Mouse (Mus musculus) MEL (cell line): ENCODE measurements around the gene Slc46a2. TPM values are rescaled to one million over a fixed set of nuclear protein-coding genes. Genes with fewer than 3 reads are reported as not detected.

ENCODE experiments used
- DNase-seq: peaks from one replicate; pipeline ENCODE4 v3.0.0; 2011; ENCODE audit warnings: low read depth, low spot score
- H3K27ac ChIP-seq: 2 replicates; pipeline ENCODE4 v1.5.1; 2012; ENCODE audit warnings: low read depth, mild to moderate bottlenecking, control low read depth, low read length, moderate library complexity; ENCODE audit not compliant: control insufficient read depth
- H3K27me3 ChIP-seq, 2 experiments: fragments of 150-350 bp in 1 of 2; sonication (generic) in 1 of 2; 2 replicates each; pipeline ENCODE4 v1.6.1; 2012; ENCODE audit warnings: low read length in 2 of 2, mild to moderate bottlenecking in 2 of 2, improper control_type of control experiment in 1 of 2, moderate library complexity in 1 of 2; ENCODE audit not compliant: insufficient read depth in 2 of 2, control insufficient read depth in 1 of 2
- H3K36me3 ChIP-seq, 2 experiments: 2 replicates each; pipeline ENCODE4 v1.6.1; 2012 to 2014; ENCODE audit warnings: low read length in 2 of 2, improper control_type of control experiment in 1 of 2, inconsistent platforms in 1 of 2, mild to moderate bottlenecking in 1 of 2; ENCODE audit not compliant: insufficient read depth in 2 of 2, control insufficient read depth in 1 of 2
- H3K4me1 ChIP-seq, 2 experiments: fragments of 150-350 bp in 1 of 2; sonication (generic) in 1 of 2; 2 replicates each; pipeline ENCODE4 v1.6.1; 2012; ENCODE audit warnings: low read length in 2 of 2, improper control_type of control experiment in 1 of 2, mild to moderate bottlenecking in 1 of 2; ENCODE audit not compliant: insufficient read depth in 2 of 2, control insufficient read depth in 1 of 2
- H3K4me3 ChIP-seq, 2 experiments: fragments of 150-350 bp in 1 of 2; sonication (generic) in 1 of 2; 2 replicates each; pipeline ENCODE4 v1.5.1; 2012; ENCODE audit warnings: low read depth in 2 of 2, low read length in 2 of 2, mild to moderate bottlenecking in 2 of 2, moderate library complexity in 2 of 2, control low read depth in 1 of 2, improper control_type of control experiment in 1 of 2; ENCODE audit not compliant: control insufficient read depth in 1 of 2, insufficient read depth in 1 of 2
- H3K79me2 ChIP-seq: 2 replicates; pipeline ENCODE4 v1.6.1; 2012; ENCODE audit warnings: mild to moderate bottlenecking, low read length, moderate library complexity; ENCODE audit not compliant: control insufficient read depth, poor library complexity, insufficient read depth
- H3K9ac ChIP-seq: 2 replicates; pipeline ENCODE4 v1.6.1; 2012; ENCODE audit warnings: low read depth, mild to moderate bottlenecking, control low read depth, low read length, moderate library complexity; ENCODE audit not compliant: control insufficient read depth, poor library complexity, severe bottlenecking
- H3K9me3 ChIP-seq: fragments of 150-350 bp; sonication (generic); replicated peaks from 2 replicates; pipeline ENCODE4 v1.6.1; 2012; ENCODE audit warnings: mild to moderate bottlenecking, low read length, improper control_type of control experiment, moderate library complexity; ENCODE audit not compliant: insufficient read depth
- BHLHE40 ChIP-seq: IDR thresholded peaks from 2 replicates; pipeline ENCODE4 v1.6.1; 2012; ENCODE audit warnings: low read depth, mild to moderate bottlenecking, inconsistent platforms, low read length, improper control_type of control experiment, borderline replicate concordance
- CHD1 ChIP-seq: IDR thresholded peaks from 2 replicates; pipeline ENCODE4 v1.6.1; 2012; ENCODE audit warnings: low read depth, mild to moderate bottlenecking, inconsistent platforms, low read length, improper control_type of control experiment
- CHD2 ChIP-seq: IDR thresholded peaks from 2 replicates; pipeline ENCODE4 v1.6.1; 2011; ENCODE audit warnings: low read length, improper control_type of control experiment
- CTCF ChIP-seq, 3 experiments: IDR thresholded peaks in 2 of 3; conservative IDR thresholded peaks in 1 of 3; 2 replicates each; pipeline ENCODE4 v1.5.1; 2011 to 2012; ENCODE audit warnings: low read length in 3 of 3, low read depth in 2 of 3, mild to moderate bottlenecking in 2 of 3, improper control_type of control experiment in 1 of 3, inconsistent platforms in 1 of 3, mixed read lengths in 1 of 3, moderate library complexity in 1 of 3; ENCODE audit not compliant: control insufficient read depth in 1 of 3, insufficient read depth in 1 of 3, poor library complexity in 1 of 3, severe bottlenecking in 1 of 3
- E2F4 ChIP-seq: IDR thresholded peaks from 2 replicates; pipeline ENCODE4 v1.6.1; 2011; ENCODE audit warnings: low read depth, low read length, improper control_type of control experiment, borderline replicate concordance
- ELF1 ChIP-seq: IDR thresholded peaks from 2 replicates; pipeline ENCODE4 v1.6.1; 2014; ENCODE audit warnings: low read depth, mild to moderate bottlenecking, inconsistent platforms, low read length, improper control_type of control experiment, moderate library complexity
- EP300 ChIP-seq, 2 experiments: IDR thresholded peaks; 2 replicates each; pipeline ENCODE4 v1.6.1; 2011; ENCODE audit warnings: improper control_type of control experiment in 2 of 2, low read length in 2 of 2, low read depth in 1 of 2, mild to moderate bottlenecking in 1 of 2
- ETS1 ChIP-seq: IDR thresholded peaks from 2 replicates; pipeline ENCODE4 v1.6.1; 2012; ENCODE audit warnings: low read depth, mild to moderate bottlenecking, inconsistent platforms, low read length, improper control_type of control experiment, moderate library complexity
- GATA1 ChIP-seq: IDR thresholded peaks from 2 replicates; pipeline ENCODE4 v1.6.1; 2011; ENCODE audit warnings: low read depth, low read length, improper control_type of control experiment
- HCFC1 ChIP-seq: IDR thresholded peaks from 2 replicates; pipeline ENCODE4 v1.6.1; 2012; ENCODE audit warnings: low read depth, mild to moderate bottlenecking, inconsistent platforms, low read length, improper control_type of control experiment, moderate library complexity
- JUND ChIP-seq: IDR thresholded peaks from 2 replicates; pipeline ENCODE4 v1.6.1; 2011; ENCODE audit warnings: low read depth, mild to moderate bottlenecking, improper control_type of control experiment, low read length
- KAT2A ChIP-seq: conservative IDR thresholded peaks from 2 replicates; pipeline ENCODE4 v1.6.1; 2012; ENCODE audit warnings: low read depth, low read length, improper control_type of control experiment, inconsistent platforms
- MAFK ChIP-seq: IDR thresholded peaks from 2 replicates; pipeline ENCODE4 v1.6.1; 2011; ENCODE audit warnings: low read depth, mild to moderate bottlenecking, low read length, improper control_type of control experiment, borderline replicate concordance
- MAX ChIP-seq: IDR thresholded peaks from 2 replicates; pipeline ENCODE4 v1.6.1; 2011; ENCODE audit warnings: low read length, improper control_type of control experiment
- MAZ ChIP-seq: IDR thresholded peaks from 2 replicates; pipeline ENCODE4 v1.6.1; 2012; ENCODE audit warnings: low read depth, mild to moderate bottlenecking, inconsistent platforms, low read length, improper control_type of control experiment
- MYB ChIP-seq: IDR thresholded peaks from 2 replicates; pipeline ENCODE4 v1.6.1; 2011; ENCODE audit warnings: mild to moderate bottlenecking, low read depth, low read length, improper control_type of control experiment
- NELFE ChIP-seq: IDR thresholded peaks from 2 replicates; pipeline ENCODE4 v1.6.1; 2011; ENCODE audit warnings: low read depth, low read length, improper control_type of control experiment
- POLR2A ChIP-seq, 2 experiments: IDR thresholded peaks; 2 replicates each; pipeline ENCODE4 v1.6.1; 2011 to 2012; ENCODE audit warnings: low read length in 2 of 2, mild to moderate bottlenecking in 2 of 2, control low read depth in 1 of 2, improper control_type of control experiment in 1 of 2, low read depth in 1 of 2, moderate library complexity in 1 of 2; ENCODE audit not compliant: control insufficient read depth in 1 of 2, insufficient read depth in 1 of 2, poor library complexity in 1 of 2
- POLR2AphosphoS5 ChIP-seq: IDR thresholded peaks from 2 replicates; pipeline ENCODE4 v1.6.1; 2012; ENCODE audit warnings: low read depth, borderline replicate concordance, mild to moderate bottlenecking, inconsistent platforms, low read length, moderate library complexity, mixed read lengths
- RAD21 ChIP-seq: IDR thresholded peaks from 2 replicates; pipeline ENCODE4 v1.6.1; 2011; ENCODE audit warnings: mild to moderate bottlenecking, low read depth, low read length, improper control_type of control experiment
- SIN3A ChIP-seq: IDR thresholded peaks from 2 replicates; pipeline ENCODE4 v1.6.1; 2012; ENCODE audit warnings: low read length, improper control_type of control experiment, inconsistent platforms
- SMC3 ChIP-seq: IDR thresholded peaks from 2 replicates; pipeline ENCODE4 v1.6.1; 2011; ENCODE audit warnings: low read depth, low read length, improper control_type of control experiment
- TAL1 ChIP-seq: IDR thresholded peaks from 2 replicates; pipeline ENCODE4 v1.6.1; 2012; ENCODE audit warnings: mild to moderate bottlenecking, inconsistent platforms, low read length, moderate library complexity, mixed read lengths
- TBP ChIP-seq: IDR thresholded peaks from 2 replicates; pipeline ENCODE4 v1.8.0; 2011; ENCODE audit warnings: low read depth, low read length, improper control_type of control experiment
- TCF12 ChIP-seq: IDR thresholded peaks from 2 replicates; pipeline ENCODE4 v1.6.1; 2014; ENCODE audit warnings: low read depth, mild to moderate bottlenecking, inconsistent platforms, low read length, improper control_type of control experiment, moderate library complexity
- UBTF ChIP-seq: IDR thresholded peaks from 2 replicates; pipeline ENCODE4 v1.6.1; 2012; ENCODE audit warnings: low read depth, mild to moderate bottlenecking, inconsistent platforms, low read length, improper control_type of control experiment, moderate library complexity, borderline replicate concordance; ENCODE audit not compliant: insufficient read depth
- ZC3H11A ChIP-seq: IDR thresholded peaks from 2 replicates; pipeline ENCODE4 v1.6.1; 2012; ENCODE audit warnings: low read depth, mild to moderate bottlenecking, inconsistent platforms, low read length, improper control_type of control experiment
- ZKSCAN1 ChIP-seq: IDR thresholded peaks from 2 replicates; pipeline ENCODE4 v1.6.1; 2012; ENCODE audit warnings: low read depth, mild to moderate bottlenecking, inconsistent platforms, low read length, improper control_type of control experiment, moderate library complexity
- ZNF384 ChIP-seq: IDR thresholded peaks from 2 replicates; pipeline ENCODE4 v1.6.1; 2012; ENCODE audit warnings: low read depth, mild to moderate bottlenecking, inconsistent platforms, low read length, improper control_type of control experiment
- polyA plus RNA-seq, 2 experiments: library from polyadenylated mRNA; stranded (reverse) in 1 of 2; unstranded in 1 of 2; fragments of >175 nt in 1 of 2; fragments of >200 nt in 1 of 2; gene quantifications; 2 replicates each; pipeline versions ENCODE4 v1.2.1 to v1.2.4; 2012; ENCODE audit warnings: low replicate concordance in 2 of 2, low read depth in 1 of 2; ENCODE audit not compliant: insufficient read length in 2 of 2, insufficient read depth in 1 of 2, missing spikeins in 1 of 2
- total RNA-seq: library from RNA; depleted of rRNA; stranded (reverse); fragments of 300-350 nt; gene quantifications from 2 replicates; pipeline ENCODE4 v1.2.3, GENCODE M21; 2012

The Slc46a2 gene
- total and polyA plus RNA-seq, 3 experiments, result not detected

DNA sequence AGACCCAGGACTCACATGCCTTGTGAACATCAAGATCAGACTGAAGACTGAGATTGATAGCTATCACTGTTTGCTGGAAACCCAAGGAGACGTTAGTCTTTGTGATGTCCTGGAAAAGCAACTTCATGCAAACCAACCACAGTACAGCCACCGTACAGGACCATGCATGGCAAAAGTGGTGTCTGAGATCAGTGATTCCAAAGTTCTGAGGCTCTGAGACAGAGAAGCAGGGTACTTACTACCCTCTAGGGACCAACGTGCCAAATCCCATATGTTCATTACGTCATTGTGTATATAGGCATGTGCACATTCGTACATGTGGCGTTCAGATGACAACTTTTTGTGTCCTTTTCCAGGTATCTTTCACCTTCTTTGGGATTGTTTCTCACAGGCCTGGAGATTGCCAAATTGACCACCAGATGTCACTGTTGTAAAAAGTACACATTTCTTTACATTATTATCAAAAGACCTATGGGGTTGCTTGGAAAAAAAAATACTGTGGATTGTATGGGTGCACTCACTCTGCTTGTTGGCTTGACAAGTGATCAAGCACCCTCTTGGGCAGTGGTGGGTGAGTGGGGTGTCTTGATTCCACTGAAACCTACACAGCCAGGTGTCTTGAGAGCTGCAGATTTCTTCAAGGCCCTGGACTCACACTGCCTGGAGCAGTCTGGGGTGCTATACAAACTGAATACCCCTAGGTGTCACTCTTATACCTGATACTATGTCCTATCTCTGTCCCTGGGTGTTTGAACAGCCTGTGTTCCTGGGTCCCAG is 17.8 kb upstream of the Slc46a2 start:
- peak; percentile 63 for DNase-seq
- Histone ChIP-seq H3K9me3 (no peaks in the 10 kb centered on the region), H3K4me1 (no peaks in the 10 kb centered on the region), H3K36me3 (no peaks in the 10 kb centered on the region), H3K9ac (no peak overlapping the region), H3K27me3 (no peaks in the 10 kb centered on the region; a peak in 1 of 4 replicates), H3K4me3 (no peak overlapping the region), H3K27ac (no peak overlapping the region), H3K79me2 (no peaks in the 10 kb centered on the region)
- TF ChIP-seq TAL1, result no peak
- no peak for TF ChIP-seq ZKSCAN1
- 0 out of 2 replicates have a peak, but pooled peaks have one; percentile 26 for TF ChIP-seq ZNF384
- TF ChIP-seq GATA1, result no peak
- no peak for TF ChIP-seq TCF12
- TF ChIP-seq SMC3, result peak; percentile 25
- TF ChIP-seq EP300 (IDR thresholded peaks at IDR 0.05; ENCODE audit: low read depth in 1 of 2, low read length in 2 of 2), result no peak
- no peak for TF ChIP-seq MAZ
- no peak for TF ChIP-seq ETS1
- TF ChIP-seq CHD1, result no peak
- TF ChIP-seq RAD21, result peak; percentile 35
- TF ChIP-seq CTCF (IDR thresholded peaks at IDR 0.05 in 2 of 3, conservative IDR thresholded peaks at IDR 0.05 in 1 of 3; ENCODE audit: control insufficient read depth in 1 of 3, insufficient read depth in 1 of 3, low read depth in 2 of 3, low read length in 3 of 3, poor library complexity in 1 of 3, severe bottlenecking in 1 of 3), result peak; percentile 33 to 54 (median 36); a peak in 5 of 6 replicates
- no peak; the same call in 1 of the 2 replicates for TF ChIP-seq ZC3H11A

DNA sequence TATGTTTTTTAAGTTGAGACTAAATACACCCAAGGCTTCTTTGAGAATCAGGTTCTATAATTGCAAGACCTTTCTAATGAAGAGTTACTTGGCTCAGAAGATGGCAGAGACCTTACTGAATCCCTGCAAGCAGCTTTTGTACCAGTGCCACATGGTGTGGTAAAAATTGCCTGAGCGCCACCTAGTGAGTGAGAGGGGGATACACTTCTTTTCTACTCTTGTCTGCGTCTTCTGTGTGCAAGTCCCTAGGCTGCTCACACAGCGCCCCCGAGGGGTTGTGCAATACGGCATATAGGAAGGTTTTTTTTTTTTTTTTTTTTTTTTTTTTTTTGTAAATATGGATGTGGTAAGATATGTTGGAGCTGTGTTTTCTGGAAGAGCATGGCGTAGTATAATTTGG is 13.5 kb upstream of the Slc46a2 start:
- H3K9ac ChIP-seq, result no peak overlapping the region
- H3K4me1 ChIP-seq, result no peaks in the 10 kb centered on the region
- no peak overlapping the region for H3K27ac ChIP-seq
- H3K4me3 ChIP-seq, result no peak overlapping the region
- H3K27me3 ChIP-seq, result peaks cover 0 to 7% of the 10 kb centered on the region in 2 experiments; a peak in 3 of 4 replicates
- DNase-seq, result peak; percentile 90
- H3K36me3 ChIP-seq, result no peaks in the 10 kb centered on the region
- H3K79me2 ChIP-seq, result no peaks in the 10 kb centered on the region
- H3K9me3 ChIP-seq, result no peaks in the 10 kb centered on the region
- TF ChIP-seq SMC3 (peak; percentile 95), EP300 (IDR thresholded peaks at IDR 0.05; ENCODE audit: low read depth in 1 of 2, low read length in 2 of 2) (no peak), POLR2A (IDR thresholded peaks at IDR 0.05; ENCODE audit: control insufficient read depth in 1 of 2, insufficient read depth in 1 of 2, low read depth in 1 of 2, low read length in 2 of 2, poor library complexity in 1 of 2) (no peak), MYB (no peak), MAZ (no peak), ETS1 (no peak), RAD21 (peak; percentile 91), KAT2A (no peak), TCF12 (no peak), BHLHE40 (no peak), E2F4 (no peak), UBTF (no peak), SIN3A (no peak), MAX (no peak), NELFE (no peak), JUND (no peak), CHD2 (no peak), CTCF (IDR thresholded peaks at IDR 0.05 in 2 of 3, conservative IDR thresholded peaks at IDR 0.05 in 1 of 3; ENCODE audit: control insufficient read depth in 1 of 3, insufficient read depth in 1 of 3, low read depth in 2 of 3, low read length in 3 of 3, poor library complexity in 1 of 3, severe bottlenecking in 1 of 3) (peak; percentile 76 to 98 (median 80)), TAL1 (no peak), ELF1 (no peak), HCFC1 (no peak), TBP (no peak), MAFK (no peak), ZNF384 (peak; percentile 99), ZC3H11A (peak; percentile 85), POLR2AphosphoS5 (no peak), ZKSCAN1 (no peak)
